Mouse (Mus musculus): Measurements from ENCODE around the gene Actl11. TPM values are rescaled to one million over a fixed set of nuclear protein-coding genes. Genes with fewer than 3 reads are reported as not detected.
A peak's percentile ranks its signal among the peaks of the same experiment; 100 is the strongest.

The Actl11 gene
- total RNA-seq, 2 experiments from 2014 or later, result not detected

- intact Hi-C loops (cut with DNase I), result no loop called here
- Histone ChIP-seq H3K27ac (peak overlapping the region; percentile 79), H3K4me3 (peak overlapping the region; percentile 74)
- no peak for DNase-seq
- no peak for TF ChIP-seq CTCF (IDR thresholded peaks at IDR 0.05)
These were observed 21.1 kb upstream of the Actl11 start for GRCm38 (mm10) chr9:107906967-107907800.

- Histone ChIP-seq H3K27ac (peak overlapping the region; percentile 79), H3K4me3 (peak overlapping the region; percentile 74)
- no peak for TF ChIP-seq CTCF (IDR thresholded peaks at IDR 0.05)
These were observed 20.5 kb upstream of the Actl11 start for GRCm38 (mm10) chr9:107907801-107908120.

GRCm38 (mm10) chr9:107908410-107909158 lies 19.7 kb upstream of the Actl11 start:
- intact Hi-C loops (cut with DNase I), result no loop called here
- Histone ChIP-seq H3K4me3 (peak overlapping the region; percentile 74), H3K27ac (peak overlapping the region; percentile 79)
- no peak for TF ChIP-seq CTCF (IDR thresholded peaks at IDR 0.05)
- DNase-seq, result peak; percentile 54

More at GRCm38 (mm10) chr9:107907801-107908120, 20.5 kb upstream of the Actl11 start:
- no peak for DNase-seq
- intact Hi-C loops (cut with DNase I), result no loop called here

GRCm38 (mm10) chr9:107910025-107910769 lies 18.1 kb upstream of the Actl11 start:
- TF ChIP-seq CTCF (IDR thresholded peaks at IDR 0.05), result no peak
- intact Hi-C loops (cut with DNase I), result no loop called here
- no peak for DNase-seq
- Histone ChIP-seq H3K27ac (no peak overlapping the region; the same call in 1 of the 2 replicates), H3K4me3 (no peak overlapping the region)

GRCm38 (mm10) chr9:107914764-107915420 lies 13.4 kb upstream of the Actl11 start:
- no peak for TF ChIP-seq CTCF (IDR thresholded peaks at IDR 0.05)
- no peak overlapping the region for H3K4me3 ChIP-seq
- intact Hi-C loops (cut with DNase I), result no loop called here
- DNase-seq, result no peak
- no peak overlapping the region for H3K27ac ChIP-seq

- no peak overlapping the region for H3K27ac ChIP-seq
- intact Hi-C loops (cut with DNase I), result no loop called here
- DNase-seq, result no peak
- no peak overlapping the region for H3K4me3 ChIP-seq
- no peak for TF ChIP-seq CTCF (IDR thresholded peaks at IDR 0.05)
These were observed 10.2 kb upstream of the Actl11 start for GRCm38 (mm10) chr9:107917895-107918608.

- intact Hi-C loops (cut with DNase I), result no loop called here
- H3K27ac ChIP-seq, result no peak overlapping the region
- TF ChIP-seq CTCF (IDR thresholded peaks at IDR 0.05), result no peak
These were observed 9.4 kb upstream of the Actl11 start for GRCm38 (mm10) chr9:107918884-107919283.

GRCm38 (mm10) chr9:107919441-107919840 lies 8.8 kb upstream of the Actl11 start:
- no peak overlapping the region for H3K27ac ChIP-seq
- no peak overlapping the region for H3K4me3 ChIP-seq
- DNase-seq, result no peak
- no peak for TF ChIP-seq CTCF (IDR thresholded peaks at IDR 0.05)
- intact Hi-C loops (cut with DNase I), result no loop called here

More at GRCm38 (mm10) chr9:107918884-107919283, 9.4 kb upstream of the Actl11 start:
- no peak for DNase-seq
- H3K4me3 ChIP-seq, result no peak overlapping the region

- Histone ChIP-seq H3K27ac (no peak overlapping the region), H3K4me3 (no peak overlapping the region)
- peak; percentile 48 for TF ChIP-seq CTCF (IDR thresholded peaks at IDR 0.05)
- intact Hi-C loops (cut with DNase I), result no loop called here
- DNase-seq, result peak; percentile 54
These were observed 5.2 kb upstream of the Actl11 start for GRCm38 (mm10) chr9:107923021-107923420.

GRCm38 (mm10) chr9:107923956-107924355 lies 4.3 kb upstream of the Actl11 start:
- no peak; the same call in 1 of the 2 replicates for TF ChIP-seq CTCF (IDR thresholded peaks at IDR 0.05)
- peak overlapping the region; percentile 40 for H3K4me3 ChIP-seq
- intact Hi-C loops (cut with DNase I), result no loop called here
- DNase-seq, result peak; percentile 78
- peak overlapping the region; percentile 75 for H3K27ac ChIP-seq

- H3K27ac ChIP-seq, result peak overlapping the region; percentile 75; the same call in 1 of the 2 replicates
- DNase-seq, result no peak
- no peak overlapping the region for H3K4me3 ChIP-seq
- TF ChIP-seq CTCF (IDR thresholded peaks at IDR 0.05), result no peak
- intact Hi-C loops (cut with DNase I), result no loop called here
These were observed 3.0 kb upstream of the Actl11 start for GRCm38 (mm10) chr9:107925251-107925650.
